Mouse (Mus musculus): ENCODE measurements around the gene Eif4g3.

Eif4g3 gene

GRCm38 (mm10) chr4:138102413-138102812 is 109.6 kb downstream of the Eif4g3 start:
- in situ Hi-C loops (cut with MboI) = no loop called here

- in situ Hi-C loops (cut with MboI) = no loop called here
These were observed 112.1 kb downstream of the Eif4g3 start for GRCm38 (mm10) chr4:138104967-138105366.

- in situ Hi-C loops (cut with MboI) = no loop called here
These were observed 114.9 kb downstream of the Eif4g3 start for GRCm38 (mm10) chr4:138107441-138108409.

GRCm38 (mm10) chr4:138108541-138108940 is 115.7 kb downstream of the Eif4g3 start:
- in situ Hi-C loops (cut with MboI) = no loop called here

- in situ Hi-C loops (cut with MboI) = no loop called here
These were observed 116.5 kb downstream of the Eif4g3 start for GRCm38 (mm10) chr4:138109332-138109731.

GRCm38 (mm10) chr4:138111858-138112257 is 119.0 kb downstream of the Eif4g3 start:
- in situ Hi-C loops (cut with MboI) = no loop called here

GRCm38 (mm10) chr4:138119740-138120139 is 126.9 kb downstream of the Eif4g3 start:
- in situ Hi-C loops (cut with MboI) = no loop called here

GRCm38 (mm10) chr4:138124046-138124445 is 131.2 kb downstream of the Eif4g3 start:
- in situ Hi-C loops (cut with MboI) = no loop called here

- in situ Hi-C loops (cut with MboI) = no loop called here
These were observed 134.5 kb downstream of the Eif4g3 start for GRCm38 (mm10) chr4:138127371-138127770.

- in situ Hi-C loops (cut with MboI) = no loop called here
These were observed 135.0 kb downstream of the Eif4g3 start for GRCm38 (mm10) chr4:138127781-138128180.

- in situ Hi-C loops (cut with MboI) = no loop called here
These were observed 137.3 kb downstream of the Eif4g3 start for GRCm38 (mm10) chr4:138130149-138130548.

- in situ Hi-C loops (cut with MboI) = no loop called here
These were observed 138.4 kb downstream of the Eif4g3 start for GRCm38 (mm10) chr4:138131226-138131625.

- in situ Hi-C loops (cut with MboI) = no loop called here
These were observed 138.9 kb downstream of the Eif4g3 start for GRCm38 (mm10) chr4:138131716-138132115.

- in situ Hi-C loops (cut with MboI) = no loop called here
These were observed 140.5 kb downstream of the Eif4g3 start for GRCm38 (mm10) chr4:138133360-138133759.

- in situ Hi-C loops (cut with MboI) = no loop called here
These were observed 144.5 kb downstream of the Eif4g3 start for GRCm38 (mm10) chr4:138137336-138137735.

GRCm38 (mm10) chr4:138137804-138138203 is 145.0 kb downstream of the Eif4g3 start:
- in situ Hi-C loops (cut with MboI) = no loop called here

- in situ Hi-C loops (cut with MboI) = no loop called here
These were observed 145.4 kb downstream of the Eif4g3 start for GRCm38 (mm10) chr4:138138219-138138618.

- in situ Hi-C loops (cut with MboI) = no loop called here
These were observed 148.5 kb downstream of the Eif4g3 start for GRCm38 (mm10) chr4:138141358-138141757.

GRCm38 (mm10) chr4:138147176-138147575 is 154.4 kb downstream of the Eif4g3 start:
- in situ Hi-C loops (cut with MboI) = no loop called here

GRCm38 (mm10) chr4:138149977-138150376 is 157.2 kb downstream of the Eif4g3 start:
- in situ Hi-C loops (cut with MboI) = no loop called here

- in situ Hi-C loops (cut with MboI) = no loop called here
These were observed 158.4 kb downstream of the Eif4g3 start for GRCm38 (mm10) chr4:138151226-138151625.

GRCm38 (mm10) chr4:138153980-138154379 is 161.2 kb downstream of the Eif4g3 start:
- in situ Hi-C loops (cut with MboI) = no loop called here

- in situ Hi-C loops (cut with MboI) = no loop called here
These were observed 168.1 kb downstream of the Eif4g3 start for GRCm38 (mm10) chr4:138160918-138161317.
